Mouse (Mus musculus) A20 (cell line): ENCODE measurements at regions not wholly inside any gene's neighbourhood (a gene's known extent, or its start where the extent isn't known, plus 50 kb on each side); places are given as distances from the start of the nearest gene placed in this dataset.

Source experiments
- DNase-seq: peaks from one replicate; pipeline ENCODE4 v3.0.0-alpha.2; 2011; ENCODE audit warnings: low read depth, low spot score

- DNase-seq, result no peak
Observed at GRCm38 (mm10) chr11:64369516-64369915, 65.6 kb upstream of the Hs3st3a1 start.

- no peak for DNase-seq
Observed at GRCm38 (mm10) chr11:64335456-64335855, 99.7 kb upstream of the Hs3st3a1 start.

DNA sequence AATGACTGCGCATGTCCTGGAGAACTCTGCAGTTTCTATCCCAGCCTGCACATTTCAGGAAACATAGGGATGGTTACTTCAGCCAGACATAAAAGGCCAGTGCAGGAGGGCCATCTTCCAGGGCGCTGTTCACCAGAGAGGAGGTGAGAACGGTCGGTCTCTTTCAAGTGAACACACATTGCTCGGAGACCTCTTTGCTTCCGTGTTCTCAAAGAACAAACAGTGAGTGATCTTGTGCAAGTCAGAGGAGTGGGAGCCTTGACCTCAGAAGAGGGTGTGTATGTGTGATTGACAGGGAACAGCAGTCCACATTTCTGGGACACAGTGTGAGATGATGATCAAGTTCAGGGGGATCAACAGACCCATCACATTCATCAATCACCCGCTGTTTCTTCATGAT, 102.7 kb upstream of the Hs3st3a1 start:
- no peak for DNase-seq

GRCm38 (mm10) chr11:64331811-64332210, 103.3 kb upstream of the Hs3st3a1 start:
- DNase-seq, result no peak

GRCm38 (mm10) chr11:64329129-64329528, 106.0 kb upstream of the Hs3st3a1 start:
- DNase-seq, result no peak

DNA sequence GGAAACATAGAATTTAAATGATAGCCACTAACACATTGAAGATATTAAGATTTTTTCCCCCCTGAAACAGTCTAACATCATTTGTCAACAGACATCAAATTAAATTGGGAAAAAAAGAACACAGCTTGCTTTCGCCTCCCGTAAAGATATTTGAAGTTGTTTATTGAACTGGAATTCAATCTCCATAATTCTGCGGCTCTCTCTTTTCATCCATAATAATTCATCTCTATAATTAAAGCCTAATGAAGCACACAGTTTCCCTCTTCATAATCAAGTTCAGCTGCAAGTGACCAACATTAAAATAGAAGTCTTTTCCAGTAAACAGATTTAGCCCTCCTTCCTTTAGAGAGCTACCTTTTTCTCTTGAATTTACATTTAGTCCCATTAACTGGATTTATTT, 107.4 kb upstream of the Hs3st3a1 start:
- no peak for DNase-seq

GRCm38 (mm10) chr11:64326646-64327045, 108.5 kb upstream of the Hs3st3a1 start:
- DNase-seq, result no peak

DNA sequence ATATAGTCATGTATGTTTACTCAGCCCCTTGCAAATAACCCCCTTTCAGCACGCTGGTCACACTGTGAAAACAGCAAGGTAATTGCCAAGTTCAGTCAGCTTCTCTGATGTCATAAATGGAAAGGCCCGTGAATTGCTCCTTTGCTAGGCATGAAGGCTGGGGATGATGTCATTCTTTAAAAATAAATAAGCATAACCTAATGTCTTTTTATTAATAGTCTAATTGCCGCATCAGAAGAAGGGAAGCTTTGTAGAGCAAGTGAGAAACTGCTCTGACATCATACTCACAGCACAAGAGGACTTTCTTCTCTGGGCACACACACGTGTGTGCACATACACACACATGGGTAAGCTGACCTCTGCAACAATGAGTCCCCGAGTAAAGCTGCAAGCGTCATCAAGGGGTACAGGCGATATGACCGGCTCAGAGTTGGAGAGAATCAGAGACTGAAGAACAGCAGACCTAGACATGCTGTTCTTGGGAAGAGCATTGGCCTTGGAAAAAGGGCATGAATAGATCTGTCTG, 113.2 kb upstream of the Hs3st3a1 start:
- no peak for DNase-seq

- DNase-seq, result no peak
Observed at GRCm38 (mm10) chr11:64317458-64317857, 117.7 kb upstream of the Hs3st3a1 start.

DNA sequence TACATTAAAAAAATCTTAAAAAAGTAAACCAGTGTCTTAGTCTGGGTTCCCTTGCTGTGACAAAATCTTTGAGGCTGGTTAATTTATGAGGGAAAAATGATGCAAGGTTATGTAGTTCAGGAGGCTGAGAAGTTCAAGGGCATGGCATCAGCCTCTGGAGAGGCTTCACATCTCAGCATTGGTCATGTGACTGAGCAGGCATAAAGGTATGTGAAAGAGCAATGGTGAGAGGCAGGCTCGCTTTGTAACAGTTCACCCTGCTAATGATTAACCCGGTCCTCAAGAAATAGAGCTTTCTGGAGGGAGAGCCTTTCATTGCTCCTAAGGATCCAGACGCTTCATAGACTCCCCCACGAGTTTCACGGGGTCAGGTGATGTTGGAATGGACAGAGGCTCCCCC, 120.1 kb upstream of the Hs3st3a1 start:
- DNase-seq, result no peak

- no peak for DNase-seq
Observed at GRCm38 (mm10) chr11:64313241-64313640, 121.9 kb upstream of the Hs3st3a1 start.

DNA sequence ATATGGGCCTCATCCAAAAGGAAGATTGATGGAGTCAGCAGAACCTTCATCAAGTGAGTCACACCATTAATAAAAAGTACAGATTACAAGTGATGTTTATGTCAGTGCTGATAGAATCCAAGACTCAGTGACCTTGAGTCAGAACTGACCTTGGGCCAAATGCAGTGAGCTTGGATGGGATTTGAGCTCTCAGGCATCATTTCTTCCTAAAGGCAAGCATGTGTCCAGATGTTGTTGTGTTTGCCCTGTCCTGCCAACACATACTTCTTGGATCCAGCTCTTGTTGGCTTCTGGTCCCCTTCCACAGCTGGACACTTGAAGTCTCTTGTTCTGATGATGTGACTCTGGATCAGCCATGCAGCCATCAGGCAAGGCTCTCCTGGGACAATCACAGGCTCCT, 125.3 kb upstream of the Hs3st3a1 start:
- DNase-seq, result no peak

- DNase-seq, result no peak
Observed at GRCm38 (mm10) chr11:64297825-64298224, 137.3 kb upstream of the Hs3st3a1 start.

DNA sequence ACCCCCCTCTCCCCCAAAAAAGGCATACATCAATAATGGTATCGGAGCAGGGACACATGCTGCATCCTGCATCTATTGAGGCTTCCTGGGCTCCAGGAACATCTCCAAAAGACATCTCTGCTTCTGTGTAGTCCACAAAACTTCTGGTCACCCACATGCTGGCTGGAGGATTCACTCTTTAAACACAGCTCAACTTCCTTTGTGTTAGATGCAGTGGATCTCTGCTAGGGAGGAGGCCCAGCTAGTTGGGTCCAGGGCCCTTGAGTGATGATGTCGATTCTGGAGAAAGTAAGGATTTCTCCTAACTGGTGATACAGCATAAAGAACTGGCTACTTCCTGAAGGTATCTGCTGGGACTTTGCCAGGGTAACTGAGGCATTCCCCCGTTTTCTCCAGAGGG, 146.9 kb upstream of the Hs3st3a1 start:
- no peak for DNase-seq

GRCm38 (mm10) chr11:64287499-64287898, 147.6 kb upstream of the Hs3st3a1 start:
- DNase-seq, result no peak

GRCm38 (mm10) chr11:64281781-64282180, 153.4 kb upstream of the Hs3st3a1 start:
- no peak for DNase-seq

DNA sequence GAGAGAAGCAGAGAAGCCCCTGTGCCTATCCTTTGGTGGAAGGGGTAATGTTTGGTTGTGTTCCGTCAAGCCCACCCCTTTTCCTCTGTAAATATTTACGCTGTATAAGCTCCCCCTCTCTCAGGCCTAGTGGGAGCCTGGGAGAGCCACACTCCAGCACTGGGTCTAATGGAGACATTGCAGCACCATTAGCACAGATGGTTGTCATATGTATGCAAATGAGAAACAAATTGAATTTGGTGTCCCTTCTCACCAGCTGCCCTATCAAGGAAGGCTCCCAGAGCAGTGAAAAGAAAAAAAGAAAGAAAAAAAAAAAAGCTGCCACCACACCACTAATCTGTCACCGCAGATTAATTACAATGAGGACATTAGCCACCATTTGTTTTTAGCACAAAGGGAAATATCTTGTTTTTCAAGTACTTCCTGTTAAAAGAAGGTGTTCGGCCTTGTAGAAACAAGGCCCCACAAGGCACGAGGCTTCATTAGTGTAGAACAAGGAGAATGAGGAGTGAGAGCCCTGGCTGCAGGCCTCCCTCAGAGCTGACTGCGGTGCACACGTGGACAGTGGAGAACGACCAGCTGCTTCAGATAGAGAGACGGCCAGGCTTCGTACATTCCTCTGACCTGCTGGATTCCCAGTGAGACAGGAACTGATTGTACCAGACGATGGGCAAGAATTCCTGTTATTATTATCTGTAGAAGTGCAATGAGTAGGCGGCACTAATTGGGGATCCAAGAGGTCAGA, 156.7 kb upstream of the Hs3st3a1 start:
- DNase-seq, result no peak

GRCm38 (mm10) chr11:64273726-64274125, 161.4 kb upstream of the Hs3st3a1 start:
- DNase-seq, result no peak

GRCm38 (mm10) chr11:64273214-64273613, 161.9 kb upstream of the Hs3st3a1 start:
- no peak for DNase-seq

DNA sequence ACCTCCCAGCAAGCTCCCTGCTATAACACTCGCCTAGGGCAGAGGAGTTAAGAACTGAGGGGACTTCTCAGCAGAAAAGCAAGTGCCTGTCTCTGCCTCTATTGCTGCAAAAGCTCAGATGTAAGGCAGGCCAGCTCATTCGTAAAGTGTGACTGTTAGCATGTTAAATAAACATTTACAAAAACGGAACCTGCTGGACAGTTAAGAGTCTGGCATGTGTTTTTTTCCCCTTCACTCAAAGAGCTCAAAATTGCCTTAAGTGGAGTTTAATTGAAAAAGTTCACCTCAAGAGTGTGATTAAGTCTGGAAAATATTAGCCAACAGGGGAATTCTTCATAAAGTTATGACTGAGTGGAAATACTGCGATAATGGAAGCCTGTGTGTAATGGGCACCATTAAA, 167.0 kb upstream of the Hs3st3a1 start:
- DNase-seq, result no peak

GRCm38 (mm10) chr11:64267547-64267946, 167.6 kb upstream of the Hs3st3a1 start:
- DNase-seq, result no peak

- no peak for DNase-seq
Observed at GRCm38 (mm10) chr11:64253517-64254385, 174.5 kb upstream of the Cox10 start.

DNA sequence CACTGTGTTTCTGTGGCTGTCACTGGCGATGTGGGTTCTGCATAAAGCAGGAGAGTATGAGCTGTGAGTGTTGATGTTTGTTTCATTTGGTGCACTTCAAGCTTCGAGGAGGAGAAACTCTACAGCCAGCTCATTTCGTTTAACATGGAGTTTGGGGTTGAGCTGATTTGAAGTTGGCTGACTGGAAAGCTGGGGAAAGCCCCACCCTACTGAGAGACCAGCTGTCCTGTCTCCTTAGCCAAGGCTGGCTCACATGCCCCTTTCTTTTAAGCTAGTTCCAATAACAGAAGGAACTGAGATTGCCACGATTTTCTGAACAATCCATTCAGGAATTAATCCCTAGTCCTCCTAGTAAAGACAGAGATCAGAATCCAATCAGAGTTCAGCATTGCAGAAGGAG, 157.6 kb upstream of the Cox10 start:
- DNase-seq, result no peak
